In genomic region chr15:10640721-10641120, GRCm38 (mm10) we compare ENCODE assay signal across 15 mouse cellular contexts.
"Had no signal": no experiment of that assay in that cellular context is flagged by ENCODE, and none has a peak within 500 bp of the region (broad histone marks: within the 10 kb centered on the region; RNA-seq: fewer than 3 reads in every experiment).

No protein-coding gene starts in this region.

- H3K27me3 ChIP-seq: neural tube, embryonic 15.5 days; stomach, embryonic 15.5 days had no signal

- H3K9me3 ChIP-seq: neural tube, embryonic 15.5 days; stomach, embryonic 15.5 days had no signal

- H3K4me3 ChIP-seq: neural tube, embryonic 15.5 days; stomach, embryonic 15.5 days had no signal

- H3K27ac ChIP-seq: neural tube, embryonic 15.5 days; stomach, embryonic 15.5 days; stomach, postnatal 0 days had no signal

- H3K4me2 ChIP-seq: neural tube, embryonic 15.5 days; stomach, embryonic 15.5 days had no signal

- DNase-seq: retina, postnatal 1 day; right cerebral cortex, adult 18-20 months; right cerebral cortex, postnatal 14 days; right cerebral cortex, postnatal 25 days; right cerebral cortex, postnatal 4 days; spleen, adult 18-20 months; thymus, adult 18-20 months; thymus, adult 2 months; thymus, postnatal 14 days; thymus, postnatal 25 days; thymus, postnatal 36 days; thymus, postnatal 4 days had no signal

- H3K9ac ChIP-seq: neural tube, embryonic 15.5 days; stomach, embryonic 15.5 days had no signal

- H3K36me3 ChIP-seq: neural tube, embryonic 15.5 days; stomach, embryonic 15.5 days had no signal
